Mouse (Mus musculus): ENCODE measurements around the gene Xkrx. TPM values are rescaled to one million over a fixed set of nuclear protein-coding genes. Genes with fewer than 3 reads are reported as not detected.

Xkrx gene
- polyA plus RNA-seq, 1 experiment = 1.1 TPM

GRCm38 (mm10) chrX:134140024-134140423 is 21.9 kb downstream of the Xkrx start:
- DNase-seq (ENCODE audit: low read depth) = no peak
- TF ChIP-seq POLR2A (IDR thresholded peaks at IDR 0.05; ENCODE audit: borderline replicate concordance, extremely low read depth, insufficient read depth, insufficient read length, poor library complexity, severe bottlenecking) = no peak
- TF ChIP-seq CTCF (IDR thresholded peaks at IDR 0.05; ENCODE audit: borderline replicate concordance, extremely low read depth, insufficient read depth, insufficient read length) = no peak

- no peak for DNase-seq (ENCODE audit: low read depth)
- TF ChIP-seq POLR2A (IDR thresholded peaks at IDR 0.05; ENCODE audit: borderline replicate concordance, extremely low read depth, insufficient read depth, insufficient read length, poor library complexity, severe bottlenecking) (no peak), CTCF (IDR thresholded peaks at IDR 0.05; ENCODE audit: borderline replicate concordance, extremely low read depth, insufficient read depth, insufficient read length) (peak; percentile 8; the same call in 1 of the 2 replicates)
Measured at GRCm38 (mm10) chrX:134133821-134134220, 28.1 kb downstream of the Xkrx start.

GRCm38 (mm10) chrX:134132295-134132694 is 29.6 kb downstream of the Xkrx start:
- TF ChIP-seq POLR2A (IDR thresholded peaks at IDR 0.05; ENCODE audit: borderline replicate concordance, extremely low read depth, insufficient read depth, insufficient read length, poor library complexity, severe bottlenecking) (no peak), CTCF (IDR thresholded peaks at IDR 0.05; ENCODE audit: borderline replicate concordance, extremely low read depth, insufficient read depth, insufficient read length) (peak; percentile 57; the same call in 1 of the 2 replicates)
- DNase-seq (ENCODE audit: low read depth) = peak; percentile 77

GRCm38 (mm10) chrX:134128549-134128948 is 33.3 kb downstream of the Xkrx start:
- TF ChIP-seq POLR2A (IDR thresholded peaks at IDR 0.05; ENCODE audit: borderline replicate concordance, extremely low read depth, insufficient read depth, insufficient read length, poor library complexity, severe bottlenecking) = no peak
- no peak for TF ChIP-seq CTCF (IDR thresholded peaks at IDR 0.05; ENCODE audit: borderline replicate concordance, extremely low read depth, insufficient read depth, insufficient read length)
- no peak for DNase-seq (ENCODE audit: low read depth)

GRCm38 (mm10) chrX:134116417-134116816 is 45.5 kb downstream of the Xkrx start:
- DNase-seq (ENCODE audit: low read depth) = no peak
- TF ChIP-seq CTCF (IDR thresholded peaks at IDR 0.05; ENCODE audit: borderline replicate concordance, extremely low read depth, insufficient read depth, insufficient read length) = no peak
- no peak for TF ChIP-seq POLR2A (IDR thresholded peaks at IDR 0.05; ENCODE audit: borderline replicate concordance, extremely low read depth, insufficient read depth, insufficient read length, poor library complexity, severe bottlenecking)

GRCm38 (mm10) chrX:134111767-134112166 is 50.1 kb downstream of the Xkrx start:
- TF ChIP-seq CTCF (IDR thresholded peaks at IDR 0.05; ENCODE audit: borderline replicate concordance, extremely low read depth, insufficient read depth, insufficient read length) (no peak), POLR2A (IDR thresholded peaks at IDR 0.05; ENCODE audit: borderline replicate concordance, extremely low read depth, insufficient read depth, insufficient read length, poor library complexity, severe bottlenecking) (no peak)

GRCm38 (mm10) chrX:134102641-134103040 is 59.2 kb downstream of the Xkrx start:
- DNase-seq (ENCODE audit: low read depth) = no peak
- TF ChIP-seq CTCF (IDR thresholded peaks at IDR 0.05; ENCODE audit: borderline replicate concordance, extremely low read depth, insufficient read depth, insufficient read length) (no peak), POLR2A (IDR thresholded peaks at IDR 0.05; ENCODE audit: borderline replicate concordance, extremely low read depth, insufficient read depth, insufficient read length, poor library complexity, severe bottlenecking) (no peak)

More at GRCm38 (mm10) chrX:134111767-134112166, 50.1 kb downstream of the Xkrx start:
- no peak for DNase-seq (ENCODE audit: low read depth)

Other genes with a start within 250 kb of the Xkrx start
- 0.47 and 0.77 TPM in 2 replicates for gene Sytl4, start 180.3 kb downstream of the Xkrx start, polyA plus RNA-seq (2012; rRNA removed)
- gene Cstf2, start 102.9 kb downstream of the Xkrx start, polyA plus RNA-seq (2012; rRNA removed) = 80.8 and 84.3 TPM in 2 replicates
- gene Arl13a, start 25.4 kb upstream of the Xkrx start, polyA plus RNA-seq (2012; rRNA removed) = not detected in 2 replicates
- gene Nox1, start 59.9 kb upstream of the Xkrx start, polyA plus RNA-seq (2012; rRNA removed) = 0.04 TPM in 1 of 2 replicates, not detected in the other
- gene Trmt2b, start 114.9 kb upstream of the Xkrx start, polyA plus RNA-seq (2012; rRNA removed) = 4.5 and 5.6 TPM in 2 replicates
- gene Tmem35a, start 133.1 kb upstream of the Xkrx start, polyA plus RNA-seq (2012; rRNA removed) = 56.7 and 88.4 TPM in 2 replicates
- 5.6 and 10.9 TPM in 2 replicates for gene Cenpi, start 146.0 kb upstream of the Xkrx start, polyA plus RNA-seq (2012; rRNA removed)
- gene Drp2, start 242.5 kb upstream of the Xkrx start, polyA plus RNA-seq (2012; rRNA removed) = 32.4 and 42.6 TPM in 2 replicates